Mouse (Mus musculus) adrenal gland, adult 10 weeks (tissue): ENCODE measurements around the gene Olfr482. TPM values are rescaled to one million over a fixed set of nuclear protein-coding genes. Genes with fewer than 3 reads are reported as not detected.

Experiments
- polyA plus RNA-seq: library from polyadenylated mRNA; stranded (reverse); fragments of 350-450 nt; fragmentation: Illumina TruSeq; extraction: RNeasy Lipid Tissue Mini Kit (QIAGEN cat#74804); gene quantifications from one replicate; pipeline ENCODE4 v1.2.3, GENCODE M21; 2014; ENCODE audit warnings: low read depth, low replicate concordance

Gene Olfr482
- not detected for polyA plus RNA-seq

DNA sequence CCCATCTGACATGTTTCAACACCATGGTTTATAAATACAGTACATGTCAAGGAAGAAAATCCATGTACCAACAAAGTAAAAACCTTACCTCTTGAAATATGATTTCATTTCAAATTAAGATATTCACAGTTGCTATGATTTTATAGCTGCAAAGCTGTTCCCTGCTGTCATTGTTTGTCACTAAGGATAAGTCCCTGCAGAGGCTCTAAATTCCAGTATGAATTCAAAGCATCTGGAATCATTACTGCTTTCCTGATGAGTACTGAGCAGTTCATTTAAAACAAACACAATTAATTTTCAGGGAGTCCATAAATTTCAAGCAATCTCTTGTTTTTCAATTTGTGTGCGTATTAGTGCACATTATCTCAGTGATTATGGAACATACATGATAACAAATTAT is at the start of gene Olfr482:
Gene Olfr482 (minus strand): TSS at position 101 of the 400 bp plus-strand sequence.

DNA sequence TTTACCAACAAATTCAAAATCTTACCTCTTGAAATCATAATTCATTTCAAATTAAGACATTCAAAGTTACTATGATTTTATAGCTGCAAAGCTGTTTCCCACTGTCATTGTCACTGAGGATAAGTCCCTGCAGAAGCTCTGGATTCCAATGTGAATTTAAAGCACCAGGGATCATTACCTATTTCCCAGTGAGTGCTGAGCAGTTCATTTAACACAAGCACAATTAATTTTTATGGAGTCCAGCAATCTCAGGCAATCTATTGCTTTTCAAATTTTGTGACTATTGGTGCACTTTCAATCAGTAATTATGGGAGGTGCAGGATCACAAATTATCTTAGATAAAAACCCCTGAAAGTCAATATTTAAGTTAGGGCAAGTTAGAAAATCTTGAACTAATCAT is 30.0 kb upstream of the Olfr482 start, which contains the start of gene Olfr484:
Gene Olfr484 (minus strand): TSS at position 101 of the 400 bp plus-strand sequence.

DNA sequence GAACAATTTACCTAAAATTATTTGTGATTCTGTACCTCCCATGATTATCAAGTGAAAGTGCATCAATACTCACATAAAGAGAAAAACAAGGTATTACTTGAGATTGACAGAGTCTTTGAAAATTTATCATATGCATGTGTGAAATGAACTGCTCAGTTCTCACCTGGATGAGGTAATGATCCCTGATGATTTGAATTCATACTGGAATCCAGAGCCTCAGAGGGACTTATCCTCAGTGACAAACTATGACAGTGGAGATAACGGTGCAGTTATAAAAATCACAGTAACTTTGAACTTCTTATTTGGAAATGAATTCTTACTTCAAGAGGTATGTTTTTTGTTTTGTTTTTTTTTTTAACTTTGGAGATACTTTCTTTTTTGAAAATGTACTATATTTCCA is 3.2 kb upstream of the Olfr482 start, which contains the start of gene Olfr483:
Gene Olfr483 (plus strand): TSS at position 301 of the 400 bp plus-strand sequence.

DNA sequence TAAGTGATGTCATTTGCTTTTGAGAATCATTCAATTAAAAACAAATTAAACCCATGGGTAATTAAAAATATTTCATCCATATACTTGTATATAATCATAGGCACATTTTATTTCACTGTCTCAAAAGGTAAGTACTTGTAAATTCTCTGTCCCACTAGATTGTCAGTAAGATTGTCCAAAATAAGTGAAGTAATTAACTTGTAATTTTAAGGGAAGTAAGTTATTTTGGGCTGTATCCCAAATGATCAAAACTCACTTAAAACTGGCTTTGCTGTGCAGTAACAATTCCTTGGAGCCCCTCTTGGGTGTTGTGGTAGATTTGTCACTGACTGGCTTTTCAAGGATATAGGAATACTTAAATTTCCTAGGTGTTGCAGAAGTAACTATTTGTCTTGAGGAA is 17.8 kb downstream of the Olfr482 start, which contains the start of gene Olfr481:
Gene Olfr481 (plus strand): TSS at position 301 of the 400 bp plus-strand sequence.

GRCm38 (mm10) chr7:108067246-108067645 is 30.1 kb downstream of the Olfr482 start, which contains the start of gene Olfr480:
TSS of gene Olfr480 (minus strand) at chr7:108067346.

GRCm38 (mm10) chr7:108050393-108050792 is 47.0 kb downstream of the Olfr482 start, which contains the start of gene Olfr479:
TSS of gene Olfr479 (plus strand) at chr7:108050693.

Other genes starting within 250 kb of the Olfr482 start
- gene Olfr472, start 199.7 kb downstream of the Olfr482 start, polyA plus RNA-seq = not detected
- not detected for gene Olfr473, start 167.1 kb downstream of the Olfr482 start, polyA plus RNA-seq
- gene Olfr474, start 142.9 kb downstream of the Olfr482 start, polyA plus RNA-seq = not detected
- gene Olfr476, start 132.8 kb downstream of the Olfr482 start, polyA plus RNA-seq = not detected
- gene Olfr477, start 110.9 kb downstream of the Olfr482 start, polyA plus RNA-seq = not detected
- gene Olfr478, start 63.6 kb downstream of the Olfr482 start, polyA plus RNA-seq = not detected
- gene Olfr479, start 46.9 kb downstream of the Olfr482 start, polyA plus RNA-seq = not detected
- gene Olfr480, start 30.2 kb downstream of the Olfr482 start, polyA plus RNA-seq = not detected
- not detected for gene Olfr481, start 17.7 kb downstream of the Olfr482 start, polyA plus RNA-seq
- not detected for gene Olfr483, start 3.3 kb upstream of the Olfr482 start, polyA plus RNA-seq
- gene Olfr484, start 29.9 kb upstream of the Olfr482 start, polyA plus RNA-seq = not detected
- not detected for gene Olfr485, start 62.3 kb upstream of the Olfr482 start, polyA plus RNA-seq
- not detected for gene Olfr486, start 75.2 kb upstream of the Olfr482 start, polyA plus RNA-seq
- not detected for gene Olfr487, start 117.0 kb upstream of the Olfr482 start, polyA plus RNA-seq
- gene Olfr488, start 160.8 kb upstream of the Olfr482 start, polyA plus RNA-seq = not detected
- not detected for gene Olfr490, start 191.3 kb upstream of the Olfr482 start, polyA plus RNA-seq
- gene Olfr491, start 215.9 kb upstream of the Olfr482 start, polyA plus RNA-seq = not detected
- gene Olfr492, start 226.1 kb upstream of the Olfr482 start, polyA plus RNA-seq = not detected
- gene Olfr493, start 249.4 kb upstream of the Olfr482 start, polyA plus RNA-seq = not detected